Mouse (Mus musculus) limb, embryonic 13.5 days (tissue): ENCODE measurements around the gene Slc25a12. TPM values are rescaled to one million over a fixed set of nuclear protein-coding genes. Genes with fewer than 3 reads are reported as not detected.

ENCODE experiments used
- ATAC-seq: fragments of 200-750 bp; cut with Nextera tagmentation; 2 replicates; pipeline ENCODE4 v1.8.0; 2017; ENCODE audit warnings: low read depth, moderate number of reproducible peaks, moderate TSS enrichment; ENCODE audit not compliant: low FRiP score
- H3K27ac ChIP-seq: fragments of 300-500 bp; sonication (generic); 2 replicates; pipeline ENCODE4 v1.5.1; 2015; ENCODE audit warnings: inconsistent platforms, mild to moderate bottlenecking, moderate library complexity
- H3K27me3 ChIP-seq: fragments of 300-500 bp; sonication (generic); 2 replicates; pipeline ENCODE4 v1.6.1; 2015; ENCODE audit warnings: mild to moderate bottlenecking, inconsistent platforms
- H3K36me3 ChIP-seq: fragments of 300-500 bp; sonication (generic); 2 replicates; pipeline ENCODE4 v1.6.1; 2015; ENCODE audit warnings: inconsistent platforms, mild to moderate bottlenecking, moderate library complexity
- H3K4me1 ChIP-seq: fragments of 300-500 bp; sonication (generic); 2 replicates; pipeline ENCODE4 v1.6.1; 2015; ENCODE audit warnings: inconsistent platforms
- H3K4me2 ChIP-seq: fragments of 300-500 bp; sonication (generic); replicated peaks from 2 replicates; pipeline ENCODE4 v1.6.1; 2015; ENCODE audit warnings: inconsistent platforms, mild to moderate bottlenecking, moderate library complexity
- H3K4me3 ChIP-seq: fragments of 300-500 bp; sonication (generic); 2 replicates; pipeline ENCODE4 v1.5.1; 2015; ENCODE audit warnings: moderate library complexity, mild to moderate bottlenecking, inconsistent platforms
- H3K9ac ChIP-seq: fragments of 300-500 bp; sonication (generic); 2 replicates; pipeline ENCODE4 v1.6.1; 2015; ENCODE audit warnings: mild to moderate bottlenecking, inconsistent platforms
- H3K9me3 ChIP-seq: fragments of 300-500 bp; sonication (generic); 2 replicates; pipeline ENCODE4 v1.6.1; 2016; ENCODE audit warnings: inconsistent platforms
- WGBS: fragments of 180-500 bp; shearing (Covaris S2); methylation state at CpG from one replicate; pipeline ENCODE4 v1.1.7; 2015; 5-methylcytosine and 5-hydroxymethylcytosine counted together
- polyA plus RNA-seq: library from polyadenylated mRNA; unstranded; fragments of >200 nt; fragmentation: Nextera tagmentation; extraction: Ambion mirVana; gene quantifications from 2 replicates; pipeline ENCODE4 v1.2.1, GENCODE M21; 2015

The Slc25a12 gene
- polyA plus RNA-seq, 1 experiment from 2014 or later = 36.8 TPM

DNA sequence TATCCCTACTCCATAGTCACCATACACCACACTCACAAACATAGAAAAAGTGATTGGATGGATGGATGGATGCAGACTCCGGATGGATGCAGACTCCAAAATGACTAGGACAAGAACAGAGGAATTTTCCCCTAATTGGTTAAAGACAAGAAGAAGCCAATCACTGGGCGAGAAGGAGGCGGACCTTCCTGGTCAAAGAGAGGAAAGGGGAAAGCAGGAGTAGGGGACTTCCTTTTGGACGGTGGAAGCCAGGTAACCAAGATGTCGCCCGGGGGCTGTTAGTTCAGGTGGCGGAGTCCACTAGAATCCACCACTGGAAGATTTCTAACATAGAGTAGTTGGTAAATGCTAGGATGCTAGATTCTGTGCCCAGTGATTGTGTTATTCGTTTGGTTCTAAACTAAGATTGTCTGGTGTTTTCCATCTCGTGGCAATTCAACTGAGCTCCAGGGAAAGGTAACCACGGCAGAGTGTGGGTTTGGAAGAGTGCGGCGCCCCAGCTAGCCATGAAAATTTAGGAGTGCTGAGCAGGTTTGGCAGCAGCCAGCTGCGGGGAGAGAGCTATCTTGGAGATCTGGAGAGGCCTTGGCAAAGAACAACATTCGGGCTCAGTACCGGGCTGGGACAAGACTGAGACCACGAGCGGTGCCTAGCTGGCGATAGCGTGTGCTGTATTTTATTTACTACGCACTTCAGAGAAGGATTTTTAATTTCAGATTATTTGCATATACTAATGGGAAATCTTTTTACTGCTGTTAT, 19.6 kb downstream of the Slc25a12 start:
- WGBS = 92% methylated on average over 20 of the region's 20 CpGs
- Histone ChIP-seq H3K27me3 (no peaks in the 10 kb centered on the region), H3K36me3 (peaks cover 13% of the 10 kb centered on the region)

GRCm38 (mm10) chr2:71347160-71347559, 20.4 kb downstream of the Slc25a12 start:
- H3K4me3 ChIP-seq = no peak overlapping the region
- WGBS = 82% methylated on average over 10 of the region's 10 CpGs
- H3K27ac ChIP-seq = no peak overlapping the region
- ATAC-seq = no peak
- H3K4me1 ChIP-seq = no peaks in the 10 kb centered on the region
- no peaks in the 10 kb centered on the region for H3K27me3 ChIP-seq
- peaks cover 20% of the 10 kb centered on the region for H3K36me3 ChIP-seq
- peaks cover 6% of the 10 kb centered on the region; the same call in 1 of the 2 replicates for H3K9me3 ChIP-seq
- H3K9ac ChIP-seq = no peak overlapping the region
- H3K4me2 ChIP-seq = no peak overlapping the region

More for the DNA sequence above, 19.6 kb downstream of the Slc25a12 start:
- no peak for ATAC-seq
- H3K4me3 ChIP-seq = no peak overlapping the region
- H3K27ac ChIP-seq = no peak overlapping the region
- H3K9ac ChIP-seq = no peak overlapping the region
- peaks cover 6% of the 10 kb centered on the region; the same call in 1 of the 2 replicates for H3K9me3 ChIP-seq
- H3K4me1 ChIP-seq = no peaks in the 10 kb centered on the region
- no peak overlapping the region for H3K4me2 ChIP-seq

- ATAC-seq = no peak
- Histone ChIP-seq H3K27me3 (no peaks in the 10 kb centered on the region), H3K4me1 (no peaks in the 10 kb centered on the region), H3K4me3 (no peak overlapping the region), H3K9ac (no peak overlapping the region), H3K4me2 (no peak overlapping the region), H3K27ac (no peak overlapping the region), H3K9me3 (peaks cover 6% of the 10 kb centered on the region; the same call in 1 of the 2 replicates), H3K36me3 (peaks cover 23% of the 10 kb centered on the region)
- WGBS = 94% methylated on average over 10 of the region's 10 CpGs
Measured at GRCm38 (mm10) chr2:71343884-71344640, 23.5 kb downstream of the Slc25a12 start.

DNA sequence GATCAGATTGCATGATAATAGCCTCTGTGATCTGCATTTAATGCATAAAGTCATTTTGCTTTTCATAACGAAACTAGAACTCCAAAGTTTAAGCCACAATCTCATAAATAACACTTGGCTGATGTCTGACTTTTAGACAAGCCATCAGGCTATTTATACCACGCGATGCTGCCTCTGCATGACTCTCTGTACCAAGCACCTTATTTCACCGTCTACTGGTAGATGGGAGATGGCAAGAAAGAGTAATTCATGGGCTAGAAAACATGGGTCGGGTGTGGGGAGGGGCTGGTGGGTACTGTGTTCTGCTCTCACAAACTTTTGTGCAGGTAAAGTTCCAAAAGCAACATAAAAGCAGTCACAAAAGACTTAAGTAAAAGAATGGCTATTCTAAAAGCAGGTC, 27.4 kb downstream of the Slc25a12 start:
- Histone ChIP-seq H3K9me3 (peaks cover 6% of the 10 kb centered on the region; the same call in 1 of the 2 replicates), H3K4me1 (no peaks in the 10 kb centered on the region), H3K27me3 (no peaks in the 10 kb centered on the region), H3K4me2 (no peak overlapping the region), H3K27ac (no peak overlapping the region), H3K4me3 (no peak overlapping the region), H3K36me3 (peaks cover 23% of the 10 kb centered on the region), H3K9ac (no peak overlapping the region)
- 83% methylated on average over 5 of the region's 5 CpGs for WGBS
- no peak for ATAC-seq

- H3K9ac ChIP-seq = no peak overlapping the region
- no peak overlapping the region for H3K4me3 ChIP-seq
- H3K27ac ChIP-seq = no peak overlapping the region
- no peaks in the 10 kb centered on the region for H3K9me3 ChIP-seq
- no peak overlapping the region for H3K4me2 ChIP-seq
- ATAC-seq = no peak
- peaks cover 14% of the 10 kb centered on the region for H3K36me3 ChIP-seq
- H3K4me1 ChIP-seq = no peaks in the 10 kb centered on the region
- 82% methylated on average over 12 of the region's 12 CpGs for WGBS
- H3K27me3 ChIP-seq = no peaks in the 10 kb centered on the region
Measured at GRCm38 (mm10) chr2:71338145-71338796, 29.3 kb downstream of the Slc25a12 start.

- Histone ChIP-seq H3K27ac (no peak overlapping the region), H3K4me1 (no peaks in the 10 kb centered on the region), H3K36me3 (peaks cover 12% of the 10 kb centered on the region), H3K9ac (no peak overlapping the region), H3K4me2 (no peak overlapping the region), H3K27me3 (no peaks in the 10 kb centered on the region), H3K4me3 (no peak overlapping the region), H3K9me3 (no peaks in the 10 kb centered on the region)
- WGBS = 91% methylated on average over 6 of the region's 6 CpGs
- no peak for ATAC-seq
Measured at GRCm38 (mm10) chr2:71336631-71337030, 30.9 kb downstream of the Slc25a12 start.

DNA sequence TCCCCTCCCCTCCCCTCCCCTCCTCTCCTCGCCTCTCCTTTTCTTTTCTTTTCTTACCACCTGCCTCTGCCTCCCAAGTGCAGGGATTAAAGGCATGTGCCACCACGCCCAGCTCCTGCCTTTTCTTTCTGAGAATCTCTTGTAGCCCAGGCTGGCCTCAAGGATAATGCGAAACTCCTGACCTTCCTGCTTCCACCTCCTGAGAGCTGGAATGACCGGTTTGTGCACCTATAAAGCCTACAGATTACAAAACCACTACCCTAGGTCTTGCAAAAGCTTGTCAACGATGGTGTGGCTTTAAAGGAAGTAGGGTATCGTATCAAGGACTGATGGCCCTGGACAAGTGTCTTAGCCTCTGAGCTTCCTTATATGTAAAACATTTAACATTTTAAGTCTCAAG, 31.3 kb downstream of the Slc25a12 start:
- Histone ChIP-seq H3K27me3 (no peaks in the 10 kb centered on the region), H3K9ac (no peak overlapping the region), H3K9me3 (no peaks in the 10 kb centered on the region), H3K27ac (no peak overlapping the region), H3K4me3 (no peak overlapping the region), H3K4me2 (no peak overlapping the region), H3K4me1 (no peaks in the 10 kb centered on the region), H3K36me3 (peaks cover 12% of the 10 kb centered on the region)
- WGBS = 75% methylated on average over 5 of the region's 6 CpGs
- ATAC-seq = no peak

DNA sequence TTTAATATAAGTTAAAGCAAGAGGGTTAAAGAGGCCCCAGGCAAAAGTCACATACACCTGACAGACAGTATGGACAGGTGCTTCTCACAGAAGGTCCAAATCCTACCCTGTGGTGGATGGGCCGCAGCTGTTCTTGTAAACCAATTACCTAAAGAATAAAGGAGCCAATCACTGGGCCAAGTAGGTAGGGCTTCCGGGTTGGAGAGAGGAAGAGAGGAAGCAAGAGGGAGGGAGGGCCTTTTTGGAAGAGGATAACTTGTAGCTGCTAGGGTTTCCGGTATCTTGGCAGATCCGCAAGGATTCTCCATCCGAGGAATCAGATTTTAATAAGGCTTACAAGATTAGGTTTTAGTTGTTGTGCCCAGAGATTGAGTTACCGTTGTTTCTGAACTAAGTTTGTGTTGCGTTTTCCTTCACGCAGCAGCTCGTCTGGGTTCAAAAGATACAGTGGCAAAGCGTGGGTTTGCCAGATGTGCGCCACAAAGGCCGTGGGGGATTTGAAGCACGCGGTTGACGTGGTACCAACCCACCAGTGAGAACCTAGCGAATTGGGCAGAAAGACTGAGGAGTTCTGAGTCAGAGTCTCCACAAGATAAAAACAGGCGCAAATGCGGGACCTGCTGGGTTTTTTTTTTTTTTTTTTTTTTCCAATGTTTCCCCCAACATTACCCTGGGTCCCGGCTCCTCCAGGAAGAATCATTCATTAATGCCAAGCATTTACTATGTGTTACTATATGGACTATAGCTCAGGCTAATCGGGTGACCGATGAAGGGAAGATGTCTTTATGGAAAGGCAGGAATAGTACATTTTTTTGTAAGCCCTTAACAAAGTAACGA, 33.3 kb downstream of the Slc25a12 start:
- H3K36me3 ChIP-seq = peaks cover 12% of the 10 kb centered on the region
- H3K9me3 ChIP-seq = no peaks in the 10 kb centered on the region
- no peak overlapping the region for H3K27ac ChIP-seq
- no peaks in the 10 kb centered on the region for H3K27me3 ChIP-seq
- ATAC-seq = no peak
- no peak overlapping the region for H3K9ac ChIP-seq
- 88% methylated on average over 22 of the region's 22 CpGs for WGBS
- H3K4me2 ChIP-seq = no peak overlapping the region
- H3K4me1 ChIP-seq = no peaks in the 10 kb centered on the region
- H3K4me3 ChIP-seq = no peak overlapping the region

- H3K4me3 ChIP-seq = no peak overlapping the region
- H3K27ac ChIP-seq = no peak overlapping the region
- H3K36me3 ChIP-seq = peaks cover 12% of the 10 kb centered on the region
- no peaks in the 10 kb centered on the region for H3K27me3 ChIP-seq
- no peaks in the 10 kb centered on the region for H3K4me1 ChIP-seq
- no peaks in the 10 kb centered on the region for H3K9me3 ChIP-seq
- no peak for ATAC-seq
- H3K4me2 ChIP-seq = no peak overlapping the region
- WGBS = 49% methylated on average over 3 of the region's 3 CpGs
- no peak overlapping the region for H3K9ac ChIP-seq
Measured at GRCm38 (mm10) chr2:71329761-71330160, 37.8 kb downstream of the Slc25a12 start.

GRCm38 (mm10) chr2:71328391-71329160, 39.0 kb downstream of the Slc25a12 start:
- Histone ChIP-seq H3K9me3 (no peaks in the 10 kb centered on the region), H3K4me3 (no peak overlapping the region), H3K4me2 (no peak overlapping the region), H3K36me3 (peaks cover 15% of the 10 kb centered on the region), H3K27me3 (no peaks in the 10 kb centered on the region), H3K9ac (no peak overlapping the region), H3K27ac (no peak overlapping the region; the same call in 1 of the 2 replicates), H3K4me1 (no peaks in the 10 kb centered on the region)
- 59% methylated on average over 15 of the region's 15 CpGs for WGBS
- ATAC-seq = no peak

- no peak overlapping the region for H3K4me3 ChIP-seq
- H3K4me1 ChIP-seq = no peaks in the 10 kb centered on the region
- peaks cover 18% of the 10 kb centered on the region for H3K36me3 ChIP-seq
- H3K27me3 ChIP-seq = no peaks in the 10 kb centered on the region
- H3K9me3 ChIP-seq = no peaks in the 10 kb centered on the region
- H3K27ac ChIP-seq = no peak overlapping the region
- no peak for ATAC-seq
- H3K4me2 ChIP-seq = no peak overlapping the region
- H3K9ac ChIP-seq = no peak overlapping the region
- 83% methylated on average over 2 of the region's 2 CpGs for WGBS
Measured at GRCm38 (mm10) chr2:71327715-71328114, 39.8 kb downstream of the Slc25a12 start.
